Mouse (Mus musculus) urinary bladder, postnatal 10 days (tissue): ENCODE results near the gene 1700034J05Rik.

ENCODE experiments used
- DNase-seq: peaks from one replicate; pipeline ENCODE4 v3.0.0; 2022; ENCODE audit warnings: low spot score

1700034J05Rik gene

GRCm38 (mm10) chr6:146954258-146954657 is at the start of gene 1700034J05Rik:
TSS of gene 1700034J05Rik (minus strand) at chr6:146954422.
- DNase-seq, result no peak

DNA sequence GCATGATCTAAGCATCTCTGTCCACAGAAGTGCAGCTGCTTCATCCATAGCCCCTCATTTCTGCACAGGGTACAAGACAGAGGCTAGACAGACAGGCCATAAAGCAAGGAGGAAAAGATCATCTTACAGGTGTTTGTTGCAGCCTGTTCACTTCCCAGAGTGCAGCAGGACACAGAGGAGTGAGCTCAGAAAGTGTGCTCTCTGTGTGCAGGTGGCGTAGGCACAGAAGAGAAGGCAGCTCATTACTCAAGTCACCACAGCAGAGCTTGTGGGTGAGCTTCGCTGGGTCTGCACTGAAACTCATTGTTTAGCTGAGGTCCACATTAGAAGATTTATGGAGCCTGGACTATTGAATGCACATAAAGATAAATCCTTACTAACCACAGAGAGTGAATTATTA is 45.5 kb upstream of the 1700034J05Rik start:
- DNase-seq, result no peak

DNA sequence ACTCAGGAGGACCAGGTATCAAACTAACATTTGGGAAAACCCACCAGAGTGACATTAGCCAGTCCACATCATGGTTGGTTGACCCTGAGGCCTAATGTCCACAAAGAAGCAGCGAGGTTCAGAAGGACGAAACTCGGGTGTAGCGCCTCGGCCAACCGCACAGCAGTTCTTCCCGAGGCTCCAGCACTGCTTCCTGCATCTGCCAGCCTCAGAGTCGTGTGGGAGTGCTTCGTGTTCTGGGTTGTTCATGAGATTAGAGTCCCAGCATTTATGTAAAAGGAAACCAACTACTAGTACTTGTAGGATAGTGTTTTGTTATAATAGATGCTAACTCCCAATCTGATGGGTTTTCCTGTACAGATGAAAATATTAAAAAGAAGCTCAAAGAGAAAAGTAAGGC is 45.1 kb upstream of the 1700034J05Rik start:
- no peak for DNase-seq

GRCm38 (mm10) chr6:146998710-146999109 is 44.5 kb upstream of the 1700034J05Rik start:
- no peak for DNase-seq

DNA sequence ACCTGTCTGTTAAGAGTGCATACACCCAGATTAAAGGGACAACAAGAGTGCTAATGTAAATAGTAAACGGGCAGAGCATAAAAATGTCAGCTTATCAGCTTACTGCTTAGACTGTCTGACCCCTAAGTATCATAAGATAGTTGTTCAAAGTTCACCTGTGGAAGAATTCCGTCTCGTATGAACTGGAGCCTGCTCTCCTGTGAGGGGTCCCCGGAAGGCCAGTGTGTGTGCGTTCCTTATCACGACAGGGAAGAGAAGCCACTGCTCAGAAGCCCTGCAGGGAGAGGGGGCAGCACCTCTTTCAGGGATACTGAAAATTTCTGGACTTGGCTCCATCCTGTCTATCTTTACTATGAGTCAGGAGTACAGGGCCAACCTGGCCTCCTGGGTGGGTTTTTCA is 42.8 kb upstream of the 1700034J05Rik start:
- no peak for DNase-seq

DNA sequence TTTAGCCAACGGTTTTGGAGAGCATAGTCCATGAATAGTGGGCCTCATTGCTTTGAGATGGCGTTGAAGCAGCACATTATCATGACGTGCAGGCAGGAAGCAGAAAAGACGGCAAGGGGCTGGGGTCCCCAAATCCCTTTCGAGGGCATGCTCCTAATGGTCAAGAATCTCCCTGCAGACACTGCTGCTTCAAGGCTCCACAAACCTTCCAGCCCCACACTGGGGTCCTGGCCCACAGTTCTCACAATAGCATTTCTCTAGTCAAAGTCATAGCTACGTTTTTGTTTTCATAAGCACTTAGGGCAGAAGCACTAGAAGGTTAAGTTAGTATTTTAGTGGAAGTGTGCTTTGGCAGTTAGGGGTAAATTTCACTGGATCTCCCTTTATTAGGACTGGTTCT is 41.7 kb upstream of the 1700034J05Rik start:
- DNase-seq, result no peak

GRCm38 (mm10) chr6:146995391-146995790 is 41.2 kb upstream of the 1700034J05Rik start:
- no peak for DNase-seq

GRCm38 (mm10) chr6:146994236-146994635 is 40.0 kb upstream of the 1700034J05Rik start:
- DNase-seq, result no peak

DNA sequence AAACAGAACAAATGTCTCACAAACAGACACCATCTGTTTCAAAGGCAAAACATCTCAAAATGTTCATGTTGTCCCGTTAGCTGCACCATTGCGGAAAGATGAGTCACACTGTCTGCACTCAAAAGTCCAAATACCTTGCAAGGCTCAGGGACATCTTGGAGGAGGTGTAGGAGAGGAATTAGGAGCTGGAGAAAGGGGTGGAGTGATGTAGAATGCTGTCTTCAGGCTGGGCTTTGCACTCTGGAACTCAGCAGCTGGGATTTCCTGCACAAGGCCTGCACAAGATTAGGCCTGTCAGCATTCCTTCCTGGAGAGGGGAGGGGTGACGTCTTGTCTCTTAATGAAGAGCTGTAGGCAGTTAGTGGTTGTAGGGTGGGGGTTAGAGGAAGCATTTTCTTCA is 30.3 kb upstream of the 1700034J05Rik start:
- no peak for DNase-seq

DNA sequence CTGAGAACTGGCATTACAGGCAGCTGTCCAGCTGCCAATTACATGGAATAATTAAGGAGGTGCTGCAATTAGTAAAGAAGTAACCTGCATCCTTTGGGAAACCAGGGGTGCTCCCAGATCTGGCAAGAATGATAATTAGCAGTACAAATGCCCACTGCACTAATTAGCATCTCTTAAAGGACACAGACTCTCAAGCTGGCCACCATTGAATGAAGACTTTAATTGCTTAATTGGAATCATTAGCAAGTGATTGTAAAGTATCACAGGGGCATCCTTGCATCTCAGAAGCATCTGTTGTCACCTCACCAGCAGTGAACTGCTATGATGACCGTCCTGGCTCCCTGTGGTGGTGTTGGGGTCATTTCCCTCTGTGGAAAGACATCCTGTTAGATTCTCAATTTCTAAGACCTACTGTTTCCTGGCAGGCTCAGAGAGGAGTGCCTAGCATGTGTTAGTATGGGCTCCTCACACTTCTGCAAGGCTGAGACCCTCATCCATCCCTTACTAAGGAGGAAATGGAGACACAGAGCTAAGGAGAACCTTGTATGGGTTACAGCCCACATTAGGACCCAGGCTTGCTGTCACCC is 27.1 kb upstream of the 1700034J05Rik start:
- no peak for DNase-seq

GRCm38 (mm10) chr6:146979953-146980352 is 25.7 kb upstream of the 1700034J05Rik start:
- DNase-seq, result no peak

GRCm38 (mm10) chr6:146979115-146979744 is 25.0 kb upstream of the 1700034J05Rik start:
- DNase-seq, result no peak

DNA sequence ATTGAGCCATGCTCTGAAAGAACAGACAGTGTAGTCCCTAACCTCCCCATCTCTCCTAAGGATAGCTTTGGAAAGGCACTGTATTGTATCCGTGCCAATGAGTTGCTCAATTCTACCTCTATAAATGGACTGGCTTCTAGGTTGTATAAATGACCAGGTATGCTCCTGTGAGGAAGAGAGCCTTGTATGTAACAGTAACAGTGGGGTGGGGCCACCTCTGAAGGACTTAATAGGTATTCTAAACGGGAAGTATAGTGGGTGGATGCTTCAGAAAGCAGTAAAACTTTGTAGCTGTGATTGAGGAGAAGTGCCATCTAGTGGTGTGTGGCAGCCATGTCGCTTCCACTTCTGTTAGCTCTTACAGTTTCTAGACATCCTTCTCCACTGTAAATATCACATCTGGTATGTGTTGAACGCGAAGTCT is 24.5 kb upstream of the 1700034J05Rik start:
- DNase-seq, result no peak

- DNase-seq, result no peak
Observed at GRCm38 (mm10) chr6:146976446-146976845, 22.2 kb upstream of the 1700034J05Rik start.

DNA sequence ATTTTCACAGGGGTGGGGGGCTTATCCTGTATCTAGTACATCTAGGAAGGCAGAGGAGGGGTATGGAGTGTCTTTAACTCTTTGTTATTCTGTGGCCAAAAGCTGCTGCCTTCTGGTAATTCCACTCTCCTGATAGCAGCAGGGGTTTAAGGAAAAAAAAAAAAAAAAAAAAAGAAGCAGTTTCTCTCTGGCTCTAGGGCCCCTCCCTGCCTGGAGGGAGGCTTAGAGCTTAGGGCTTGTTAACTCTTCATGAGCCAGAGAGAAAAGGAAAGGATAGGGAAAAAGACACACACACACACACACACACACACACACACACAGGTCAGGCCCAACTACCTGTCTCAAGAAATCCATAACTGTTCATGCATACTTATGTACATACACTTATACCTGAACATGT is 19.6 kb upstream of the 1700034J05Rik start:
- DNase-seq, result no peak

GRCm38 (mm10) chr6:146973406-146973805 is 19.2 kb upstream of the 1700034J05Rik start:
- DNase-seq, result no peak

DNA sequence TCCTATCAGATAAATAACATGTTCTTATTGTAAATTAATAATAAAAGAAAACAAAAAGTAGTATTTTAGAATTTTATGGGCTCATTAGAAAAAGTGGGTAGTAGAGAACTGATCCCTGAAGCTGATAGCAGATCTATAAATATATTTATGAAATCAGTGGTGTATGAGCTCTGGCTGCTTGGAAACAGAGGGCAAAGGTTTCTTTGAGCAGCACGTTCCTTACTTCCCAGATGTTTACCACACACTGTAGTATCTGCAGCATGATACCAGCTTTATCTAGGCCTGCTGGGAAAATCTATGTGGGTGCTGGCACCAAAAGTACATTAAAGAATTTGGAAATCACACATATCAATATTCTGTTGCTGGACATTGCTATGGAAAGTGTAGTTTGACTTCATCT is 18.5 kb upstream of the 1700034J05Rik start:
- no peak for DNase-seq

GRCm38 (mm10) chr6:146972009-146972408 is 17.8 kb upstream of the 1700034J05Rik start:
- DNase-seq, result no peak

DNA sequence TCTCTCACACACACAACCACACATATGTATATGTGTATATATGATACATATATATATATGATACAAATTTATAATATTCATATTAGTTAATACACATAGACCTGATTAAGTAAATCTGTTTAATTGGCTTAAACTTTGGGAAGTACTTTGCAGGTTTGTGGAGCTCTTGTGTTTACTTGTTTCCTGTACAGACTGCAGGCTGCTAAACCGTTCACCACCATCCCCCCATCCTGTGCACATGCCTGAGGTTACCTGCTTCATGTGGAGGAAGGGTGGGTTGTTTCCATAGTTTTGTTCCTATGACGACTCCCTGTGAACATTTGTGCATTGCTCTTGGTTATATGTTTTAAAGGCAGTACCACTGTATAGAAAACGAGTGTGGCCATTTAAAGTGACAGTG is 17.1 kb upstream of the 1700034J05Rik start:
- DNase-seq, result no peak

GRCm38 (mm10) chr6:146970811-146971210 is 16.6 kb upstream of the 1700034J05Rik start:
- DNase-seq, result no peak

GRCm38 (mm10) chr6:146967836-146968235 is 13.6 kb upstream of the 1700034J05Rik start:
- DNase-seq, result no peak

GRCm38 (mm10) chr6:146966446-146967019 is 12.3 kb upstream of the 1700034J05Rik start:
- DNase-seq, result no peak

DNA sequence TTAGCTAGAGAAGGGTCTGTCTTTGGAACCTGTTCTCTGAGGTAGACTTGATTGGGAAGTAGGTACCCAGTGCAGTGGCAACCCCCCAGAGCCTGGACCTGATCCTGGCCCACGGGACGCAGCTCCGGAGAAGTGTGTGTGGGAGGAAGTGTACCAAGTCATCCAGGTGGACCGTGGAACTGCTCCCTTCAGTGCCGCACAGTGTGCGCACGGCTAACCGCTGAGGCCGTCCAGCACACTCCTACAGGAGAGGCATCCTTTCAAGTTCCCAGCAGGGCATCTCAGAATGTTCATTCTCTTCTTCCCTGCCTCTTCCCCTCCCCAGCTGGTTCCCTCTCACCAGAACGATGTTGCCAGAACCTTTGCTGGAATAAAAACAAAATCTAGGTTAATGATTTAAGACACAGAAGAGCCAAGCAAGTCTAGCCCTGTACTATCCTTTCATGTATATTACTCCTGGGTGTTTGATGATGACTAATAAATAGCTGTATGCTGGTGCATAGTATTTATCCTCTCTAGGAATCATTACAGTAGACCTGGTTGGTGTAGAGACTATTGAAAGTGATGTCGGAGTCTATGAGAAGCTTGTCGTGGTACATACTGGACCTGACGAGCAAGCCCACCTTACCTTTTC is 11.0 kb upstream of the 1700034J05Rik start:
- no peak for DNase-seq
